Mouse (Mus musculus): Measurements from ENCODE around the gene Olfr108.

Olfr108 gene

DNA sequence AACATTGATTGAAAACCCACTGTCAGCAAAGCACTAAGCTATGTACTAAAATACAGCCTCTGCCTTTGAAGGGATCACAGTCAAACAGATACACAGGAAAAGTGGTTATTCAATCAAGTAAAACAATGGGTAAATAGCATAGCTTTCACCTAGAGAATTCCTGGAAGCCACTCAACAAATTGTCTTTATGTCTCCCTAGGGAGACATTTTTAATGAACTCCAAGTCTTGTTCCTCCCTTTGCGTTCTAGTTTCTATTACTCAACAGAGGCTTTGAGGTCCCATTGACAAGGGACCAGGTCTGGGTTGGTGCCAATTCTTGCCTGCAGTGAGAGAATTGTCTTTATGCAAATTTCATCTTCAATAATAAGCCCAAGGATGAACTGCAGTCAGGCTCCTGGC, at the start of gene Olfr108:
Olfr108 (plus strand) TSS at position 301 of the 400 bp plus-strand sequence.
- DNase-seq (ENCODE audit: extremely low read depth, low read depth, low spot score) = no peak

DNA sequence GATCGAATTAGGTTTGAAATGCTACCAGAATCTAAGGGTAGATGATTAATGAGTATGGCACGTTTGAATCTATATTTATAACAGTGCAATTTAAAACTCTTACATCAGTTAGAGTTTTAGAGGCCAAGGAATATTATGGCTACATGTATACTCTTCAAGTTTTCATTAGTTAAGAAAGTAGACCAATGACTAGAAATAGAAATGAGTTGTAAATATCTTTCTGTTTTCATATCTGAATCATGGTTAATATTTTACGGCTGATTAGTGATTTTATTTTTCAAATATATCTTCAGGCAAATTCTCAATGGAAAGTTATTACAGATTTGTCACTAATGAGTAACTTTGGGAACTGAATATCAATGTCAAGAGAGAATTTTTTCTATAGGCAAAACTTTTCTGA, 46.4 kb upstream of the Olfr108 start, which contains the start of gene Olfr107:
Olfr107 (plus strand) TSS at position 301 of the 400 bp plus-strand sequence.
- DNase-seq (ENCODE audit: extremely low read depth, low read depth, low spot score) = no peak

DNA sequence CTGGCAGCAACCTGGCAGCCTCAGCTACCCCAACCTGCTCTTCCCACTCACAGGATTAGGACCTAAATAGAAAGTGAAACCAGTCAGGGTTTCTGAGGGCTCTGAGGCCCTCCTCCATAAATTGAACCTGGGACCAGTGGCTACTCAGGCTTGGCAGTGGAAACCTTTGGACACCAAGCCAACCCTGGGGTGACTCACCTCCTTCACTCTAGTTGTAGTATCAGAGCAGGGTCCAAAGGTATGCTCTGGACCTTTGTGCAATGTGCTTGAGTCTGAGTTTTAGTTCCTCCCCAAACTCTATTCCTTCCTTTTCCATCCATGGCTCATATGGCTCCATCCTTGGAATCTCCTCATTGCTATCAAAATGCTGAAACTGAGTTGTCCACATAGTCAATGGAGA, 31.9 kb upstream of the Olfr108 start:
- DNase-seq (ENCODE audit: extremely low read depth, low read depth, low spot score) = no peak

DNA sequence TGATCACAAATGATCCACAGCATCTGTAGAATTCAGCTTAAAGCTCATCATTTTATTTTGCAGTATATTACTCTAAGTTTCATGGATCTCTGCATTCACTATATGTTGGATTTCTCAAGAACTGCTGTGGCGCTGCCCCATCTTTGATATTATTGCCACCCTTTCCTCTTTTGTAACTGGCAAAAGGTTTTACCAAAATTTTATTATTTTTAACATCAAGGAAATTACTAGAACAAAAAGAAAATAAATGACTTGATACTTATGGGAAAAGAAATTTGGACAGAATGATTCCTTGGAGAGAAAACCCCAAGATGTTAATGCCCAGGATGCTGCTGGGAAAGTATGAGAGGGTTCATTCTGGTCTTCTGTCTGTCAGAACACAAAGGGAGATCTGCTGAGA, 13.3 kb downstream of the Olfr108 start, which contains the start of gene Olfr109:
Olfr109 (plus strand) TSS at position 301 of the 400 bp plus-strand sequence.
- DNase-seq (ENCODE audit: extremely low read depth, low read depth, low spot score) = no peak

DNA sequence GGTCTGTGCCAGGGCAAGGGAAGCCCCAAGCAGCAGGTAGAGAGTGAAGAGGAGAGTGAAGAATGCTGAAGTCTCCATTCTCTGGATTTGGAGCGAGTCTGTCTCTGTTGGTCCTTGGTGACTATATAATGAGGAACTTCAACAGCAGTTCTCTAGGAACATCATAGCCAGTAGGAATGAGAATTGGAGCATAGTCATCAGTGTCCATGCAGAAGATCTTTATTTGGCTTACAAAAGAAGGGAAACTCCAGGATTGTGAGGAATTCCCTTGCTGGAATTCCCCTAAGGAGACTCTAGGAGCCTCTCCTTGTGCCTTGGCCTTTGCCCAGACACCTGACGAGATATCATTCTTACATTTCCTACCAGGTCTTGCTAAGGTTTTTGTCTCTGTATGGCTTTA, 38.2 kb downstream of the Olfr108 start, which contains the start of gene H2-M2:
H2-M2 (minus strand) TSS at position 101 of the 400 bp plus-strand sequence.
- DNase-seq (ENCODE audit: extremely low read depth, low read depth, low spot score) = no peak

DNA sequence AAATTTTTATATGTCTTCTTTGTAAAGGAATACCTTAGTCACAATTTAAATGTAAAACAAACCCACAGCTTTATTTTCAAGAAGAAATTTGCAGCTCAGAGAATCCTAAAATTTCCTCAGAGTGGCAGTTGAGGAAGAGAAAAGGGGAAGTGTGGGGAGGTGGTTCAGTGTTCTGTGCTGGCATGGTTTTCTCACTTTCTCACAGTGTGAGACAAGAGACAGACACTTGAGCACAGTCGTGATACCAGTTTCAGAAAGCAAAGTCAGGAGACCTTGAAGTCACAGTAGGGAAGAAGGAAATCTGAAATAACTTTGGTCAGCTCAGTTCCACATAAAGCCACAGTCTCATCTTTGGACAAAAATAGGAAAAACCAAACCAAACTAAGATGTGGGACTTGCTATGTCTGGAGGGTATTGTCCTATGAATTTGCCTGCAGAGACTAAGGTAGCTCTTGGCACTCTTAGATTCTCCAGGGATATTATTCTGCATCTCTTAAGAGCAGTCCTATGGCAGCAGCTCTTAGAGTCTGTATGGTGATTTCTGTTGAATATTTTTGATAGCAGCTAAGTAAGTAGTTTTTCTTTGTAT, 46.7 kb downstream of the Olfr108 start, which contains the start of gene Olfr110:
Olfr110 (plus strand) TSS at position 539 of the 589 bp plus-strand sequence.
- no peak for DNase-seq (ENCODE audit: extremely low read depth, low read depth, low spot score)

Measured in fat pad, adult 2 months (tissue).